In genomic region chr3:134828492-134828874, GRCm38 (mm10) we compare ENCODE assay signal across 9 mouse cellular contexts. TPM values are rescaled to one million over a fixed set of nuclear protein-coding genes. Genes with fewer than 3 reads are reported as not detected.
DNase-seq lines count a peak whose midpoint lies in the region; ATAC-seq and TF ChIP-seq lines count a peak whose summit lies in the region.
"Had no signal": no experiment of that assay in that cellular context is flagged by ENCODE, and none has a peak within 500 bp of the region (broad histone marks: within the 10 kb centered on the region; RNA-seq: fewer than 3 reads in every experiment).

No protein-coding gene starts in this region.

- peak overlapping the region; percentile 64 for H3K4me2 ChIP-seq in liver, embryonic 11.5 days
- H3K4me2 ChIP-seq in forebrain, embryonic 14.5 days (ENCODE audit: low read length): peak overlapping the region; percentile 97
- H3K4me2 ChIP-seq in limb, embryonic 12.5 days: peak overlapping the region; percentile 97

- H3K36me3 ChIP-seq in liver, embryonic 11.5 days (ENCODE audit: control insufficient read depth, insufficient read depth, low read length): no peaks in the 10 kb centered on the region
- no peaks in the 10 kb centered on the region for H3K36me3 ChIP-seq in forebrain, embryonic 14.5 days (ENCODE audit: control insufficient read depth, insufficient read depth, low read length)
- no peaks in the 10 kb centered on the region for H3K36me3 ChIP-seq in limb, embryonic 12.5 days

- no peak for TF ChIP-seq CTCF in olfactory bulb, adult 2 months (IDR thresholded peaks at IDR 0.05; ENCODE audit: insufficient read depth, low read depth, low read length)

- 54% methylated on average over 6 of the region's 6 CpGs for WGBS in liver, embryonic 11.5 days
- WGBS in forebrain, embryonic 14.5 days: 59% methylated on average over 6 of the region's 6 CpGs
- WGBS in limb, embryonic 12.5 days: 54% methylated on average over 6 of the region's 6 CpGs
- WGBS in olfactory bulb, adult 2 months: 56% methylated on average over 6 of the region's 6 CpGs

- no peak overlapping the region for H3K9ac ChIP-seq in liver, embryonic 11.5 days (ENCODE audit: low read depth, low read length)
- H3K9ac ChIP-seq in forebrain, embryonic 14.5 days (ENCODE audit: low read length): peak overlapping the region; percentile 50; the same call in 1 of the 2 replicates
- H3K9ac ChIP-seq in limb, embryonic 12.5 days (replicated peaks): no peak overlapping the region; the same call in 1 of the 2 replicates

- H3K27me3 ChIP-seq in liver, embryonic 11.5 days (replicated peaks; ENCODE audit: control insufficient read depth, insufficient read depth, low read length): peaks cover 11% of the 10 kb centered on the region; the same call in 1 of the 2 replicates
- no peaks in the 10 kb centered on the region for H3K27me3 ChIP-seq in forebrain, embryonic 14.5 days (replicated peaks; ENCODE audit: control insufficient read depth, insufficient read depth, low read length)
- H3K27me3 ChIP-seq in limb, embryonic 12.5 days: peaks cover 24% of the 10 kb centered on the region

- no peak overlapping the region for H3K27ac ChIP-seq in liver, embryonic 11.5 days (ENCODE audit: low read depth, low read length)
- H3K27ac ChIP-seq in forebrain, embryonic 14.5 days (ENCODE audit: low read depth, low read length): no peak overlapping the region
- H3K27ac ChIP-seq in limb, embryonic 12.5 days: no peak overlapping the region
- no peak overlapping the region for H3K27ac ChIP-seq in olfactory bulb, adult 2 months (ENCODE audit: insufficient read depth, low read depth, low read length)

- no peaks in the 10 kb centered on the region for H3K4me1 ChIP-seq in liver, embryonic 11.5 days (replicated peaks; ENCODE audit: control insufficient read depth, insufficient read depth, low read length)
- H3K4me1 ChIP-seq in forebrain, embryonic 14.5 days (ENCODE audit: control insufficient read depth, insufficient read depth, low read length): peaks cover 2% of the 10 kb centered on the region; the same call in 1 of the 2 replicates
- peaks cover 6% of the 10 kb centered on the region; the same call in 1 of the 2 replicates for H3K4me1 ChIP-seq in limb, embryonic 12.5 days (replicated peaks)
- peaks cover 10% of the 10 kb centered on the region for H3K4me1 ChIP-seq in olfactory bulb, adult 2 months (ENCODE audit: control insufficient read depth, insufficient read depth, low read length)

- peak overlapping the region; percentile 37 for H3K4me3 ChIP-seq in liver, embryonic 11.5 days (ENCODE audit: low read depth, low read length)
- peak overlapping the region; percentile 45 for H3K4me3 ChIP-seq in forebrain, embryonic 14.5 days (ENCODE audit: low read depth, low read length)
- H3K4me3 ChIP-seq in limb, embryonic 12.5 days (replicated peaks): peak overlapping the region; percentile 48
- peak overlapping the region; percentile 32 for H3K4me3 ChIP-seq in olfactory bulb, adult 2 months (ENCODE audit: insufficient read depth, low read depth, low read length)

- no peak for TF ChIP-seq POLR2A in olfactory bulb, adult 2 months (IDR thresholded peaks at IDR 0.05; ENCODE audit: insufficient read depth, low read depth, low read length)

- ATAC-seq in liver, embryonic 11.5 days (replicated peaks; ENCODE audit: low FRiP score): no peak
- peak; percentile 18; the same call in 1 of the 2 replicates for ATAC-seq in forebrain, embryonic 14.5 days
- ATAC-seq in limb, embryonic 12.5 days (ENCODE audit: insufficient number of reproducible peaks, insufficient read depth, low FRiP score, low TSS enrichment, low read depth): no peak
- ATAC-seq: lung, postnatal 0 days had no signal

- no peak for DNase-seq in liver, embryonic 11.5 days (ENCODE audit: low spot score)
- no peak for DNase-seq in liver
- no peak for DNase-seq in forebrain, embryonic 14.5 days (ENCODE audit: low spot score)
- no peak for DNase-seq in adrenal gland, postnatal 10 days
- DNase-seq in right cerebral cortex, postnatal 25 days: no peak
- no peak for DNase-seq in layer of hippocampus, adult 18-20 months (ENCODE audit: low spot score in 2 of 2)

- no peaks in the 10 kb centered on the region for H3K9me3 ChIP-seq in liver, embryonic 11.5 days (ENCODE audit: control insufficient read depth, low read length)
- H3K9me3 ChIP-seq in forebrain, embryonic 14.5 days (replicated peaks; ENCODE audit: control insufficient read depth, low read length): no peaks in the 10 kb centered on the region
- no peaks in the 10 kb centered on the region for H3K9me3 ChIP-seq in limb, embryonic 12.5 days

RNA-seq across cellular contexts. Expression of gene Tacr3, which starts 0.3 kb away (rescaled TPM):
- 0.07 and 0.26 TPM in 2 replicates for polyA plus RNA-seq in liver, embryonic 11.5 days (2014; fragmentation: Nextera tagmentation; extraction: Ambion mirVana)
- 0.77 and 1.4 TPM in 2 replicates for polyA plus RNA-seq in forebrain, embryonic 14.5 days (2014; fragmentation: Nextera tagmentation; extraction: Ambion mirVana)
- 0.18 and 0.28 TPM in 2 replicates for polyA plus RNA-seq in limb, embryonic 12.5 days (2016; fragmentation: Nextera tagmentation; extraction: Ambion mirVana)
- polyA plus RNA-seq in olfactory bulb, adult 2 months (2012; ENCODE audit: insufficient read depth, insufficient read length, low replicate concordance, missing spikeins): not detected in 2 replicates
- not detected for total RNA-seq in adrenal gland, postnatal 10 days (2021)
- 1 to 10 TPM; 1.3 to 2.0 TPM for total RNA-seq in layer of hippocampus, adult 18-20 months (2021)
- polyA plus RNA-seq: lung, postnatal 0 days had no signal
